Mouse (Mus musculus) urinary bladder, postnatal 36 days (tissue): ENCODE results near the gene LTO1.
A peak's percentile ranks its signal among the peaks of the same experiment; 100 is the strongest.

Experiments used
- DNase-seq, 2 experiments: peaks; one replicate each; pipeline ENCODE4 v3.0.0; 2022; ENCODE audit warnings: low spot score in 2 of 2, mixed read lengths in 1 of 2

Gene LTO1

GRCm38 (mm10) chr7:144908705-144909104 is 6.2 kb upstream of the LTO1 start:
- DNase-seq: no peak

GRCm38 (mm10) chr7:144911121-144911520 is 3.8 kb upstream of the LTO1 start:
- no peak for DNase-seq

- no peak for DNase-seq
Observed at GRCm38 (mm10) chr7:144912897-144913296, 2.0 kb upstream of the LTO1 start.

GRCm38 (mm10) chr7:144914296-144914947 is 478 bp upstream of the LTO1 start:
- DNase-seq: no peak

- DNase-seq: no peak
Observed at GRCm38 (mm10) chr7:144918823-144919222, 3.9 kb downstream of the LTO1 start.

- DNase-seq: no peak
Observed at GRCm38 (mm10) chr7:144927591-144927990, 12.7 kb downstream of the LTO1 start.

GRCm38 (mm10) chr7:144928009-144928888 is 13.3 kb downstream of the LTO1 start:
- DNase-seq: no peak

GRCm38 (mm10) chr7:144928889-144929210 is 13.9 kb downstream of the LTO1 start:
- DNase-seq: no peak

- DNase-seq: peak in 1 of 2 experiments; percentile 32
Observed at GRCm38 (mm10) chr7:144929506-144929905, 14.6 kb downstream of the LTO1 start.

- no peak for DNase-seq
Observed at GRCm38 (mm10) chr7:144929931-144930330, 15.0 kb downstream of the LTO1 start.

- no peak for DNase-seq
Observed at GRCm38 (mm10) chr7:144931778-144932177, 16.9 kb downstream of the LTO1 start.

- no peak for DNase-seq
Observed at GRCm38 (mm10) chr7:144932389-144932937, 17.6 kb downstream of the LTO1 start.

GRCm38 (mm10) chr7:144933336-144933735 is 18.4 kb downstream of the LTO1 start:
- no peak for DNase-seq

- no peak for DNase-seq
Observed at GRCm38 (mm10) chr7:144933796-144934195, 18.9 kb downstream of the LTO1 start.

- no peak for DNase-seq
Observed at GRCm38 (mm10) chr7:144934901-144935300, 20.0 kb downstream of the LTO1 start.

- no peak for DNase-seq
Observed at GRCm38 (mm10) chr7:144935563-144935962, 20.7 kb downstream of the LTO1 start.

GRCm38 (mm10) chr7:144936311-144936880 is 21.5 kb downstream of the LTO1 start:
- no peak for DNase-seq

GRCm38 (mm10) chr7:144937490-144937889 is 22.6 kb downstream of the LTO1 start:
- peak; percentile 85 to 88 for DNase-seq

- peak in 1 of 2 experiments; percentile 16 for DNase-seq
Observed at GRCm38 (mm10) chr7:144937899-144938517, 23.1 kb downstream of the LTO1 start.

- DNase-seq: no peak
Observed at GRCm38 (mm10) chr7:144938661-144939343, 23.9 kb downstream of the LTO1 start.

- DNase-seq: peak; percentile 25 to 53
Observed at GRCm38 (mm10) chr7:144939344-144940002, 24.6 kb downstream of the LTO1 start, which contains the start of gene Ccnd1. Gene Ccnd1 (minus strand): TSS chr7:144939925.
